Mouse (Mus musculus) heart, adult 2 months (tissue): ENCODE results near the gene Gal3st3. TPM values are rescaled to one million over a fixed set of nuclear protein-coding genes. Genes with fewer than 3 reads are reported as not detected.

Source experiments
- DNase-seq, 2 experiments: peaks; one replicate each; pipeline ENCODE4 v3.0.0; 2021
- H3K27ac ChIP-seq: fragments of 200-600 bp; 2 replicates; pipeline ENCODE4 v1.8.1; 2022
- H3K27me3 ChIP-seq: fragments of 200-500 bp; 2 replicates; pipeline ENCODE4 v1.6.1; 2012; ENCODE audit warnings: mild to moderate bottlenecking, low read length, inconsistent platforms, mixed read lengths; ENCODE audit not compliant: control insufficient read depth, insufficient read depth
- H3K36me3 ChIP-seq: fragments of 200-500 bp; 2 replicates; pipeline ENCODE4 v1.6.1; 2012; ENCODE audit warnings: low read length, inconsistent platforms; ENCODE audit not compliant: control insufficient read depth, insufficient read depth
- H3K4me1 ChIP-seq: fragments of 200-500 bp; 2 replicates; pipeline ENCODE4 v1.6.1; 2011; ENCODE audit warnings: low read length; ENCODE audit not compliant: control insufficient read depth, insufficient read depth
- H3K4me3 ChIP-seq: fragments of 200-600 bp; 2 replicates; pipeline ENCODE4 v1.8.1; 2022
- H3K79me2 ChIP-seq: fragments of 200-500 bp; replicated peaks from 2 replicates; pipeline ENCODE4 v1.6.1; 2012; ENCODE audit warnings: mild to moderate bottlenecking, inconsistent platforms, low read length, moderate library complexity, mixed read lengths; ENCODE audit not compliant: control insufficient read depth, insufficient read depth
- H3K9ac ChIP-seq: fragments of 200-500 bp; 2 replicates; pipeline ENCODE4 v1.6.1; 2012; ENCODE audit warnings: low read depth, mild to moderate bottlenecking, control low read depth, inconsistent platforms, low read length, mixed read lengths
- CTCF ChIP-seq: fragments of 200-600 bp; IDR thresholded peaks from 2 replicates; pipeline ENCODE4 v1.8.1; 2022; ENCODE audit warnings: antibody characterized with exemption, mild to moderate bottlenecking, moderate library complexity
- EP300 ChIP-seq: fragments of 200-500 bp; IDR thresholded peaks from 2 replicates; pipeline ENCODE4 v1.6.1; 2011; ENCODE audit warnings: low read depth, low read length, control low read depth; ENCODE audit not compliant: insufficient read depth
- POLR2A ChIP-seq: fragments of 200-500 bp; IDR thresholded peaks from 2 replicates; pipeline ENCODE4 v1.6.1; 2011; ENCODE audit warnings: mild to moderate bottlenecking, low read depth, low read length, control low read depth; ENCODE audit not compliant: insufficient read depth
- WGBS: fragments of 180-500 bp; shearing (Covaris S2); methylation state at CpG from one replicate; pipeline ENCODE4 v1.1.7; 2018; 5-methylcytosine and 5-hydroxymethylcytosine counted together
- intact Hi-C: fragments of 180-260 bp; cut with DNase I; formaldehyde crosslinking; loops from one replicate; pipeline ENCODE4 v1.15.1; 2025
- polyA plus RNA-seq: library from polyadenylated mRNA; depleted of rRNA; stranded (reverse); fragments of >200 nt; gene quantifications from 2 replicates; pipeline ENCODE4 v1.2.3, GENCODE M21; 2012; rRNA removed
- total RNA-seq, 2 experiments: library from RNA; stranded (reverse); gene quantifications; 2 replicates each; pipeline ENCODE4 v1.2.3; 2021

Gal3st3 gene
- total and polyA plus RNA-seq, 3 experiments = 27.2 to 36.1 (median 29.9) TPM

DNA sequence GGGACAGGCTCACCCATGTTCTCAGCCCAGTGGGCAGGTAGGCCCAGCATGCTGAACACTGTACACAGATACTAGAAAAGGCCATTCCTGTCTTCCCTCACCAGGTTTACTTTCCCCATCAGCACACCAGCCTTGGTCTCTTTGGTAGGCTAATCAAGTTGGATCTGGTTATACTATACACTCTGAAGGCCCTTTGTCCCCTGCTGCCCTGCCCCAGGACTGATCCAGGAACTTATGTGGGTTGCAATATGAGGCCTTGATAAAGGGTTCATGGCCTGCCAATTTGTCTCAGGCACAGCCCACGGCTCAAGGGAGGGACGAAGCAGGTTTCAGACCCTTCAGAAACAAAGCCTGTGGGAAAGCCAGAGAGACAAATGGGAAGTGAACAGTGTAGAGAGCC is 55.5 kb downstream of the Gal3st3 start:
- H3K27me3 ChIP-seq = no peaks in the 10 kb centered on the region
- WGBS = 62% methylated on average over 2 of the region's 2 CpGs
- H3K4me3 ChIP-seq = no peak overlapping the region
- H3K36me3 ChIP-seq = no peaks in the 10 kb centered on the region
- H3K27ac ChIP-seq = no peak overlapping the region
- no peak for DNase-seq
- H3K4me1 ChIP-seq = peaks cover under 1% of the 10 kb centered on the region
- no peak for TF ChIP-seq EP300
- TF ChIP-seq CTCF = no peak
- no peak for TF ChIP-seq POLR2A
- no peak overlapping the region for H3K9ac ChIP-seq
- intact Hi-C loops = no loop called here
- no peaks in the 10 kb centered on the region for H3K79me2 ChIP-seq

DNA sequence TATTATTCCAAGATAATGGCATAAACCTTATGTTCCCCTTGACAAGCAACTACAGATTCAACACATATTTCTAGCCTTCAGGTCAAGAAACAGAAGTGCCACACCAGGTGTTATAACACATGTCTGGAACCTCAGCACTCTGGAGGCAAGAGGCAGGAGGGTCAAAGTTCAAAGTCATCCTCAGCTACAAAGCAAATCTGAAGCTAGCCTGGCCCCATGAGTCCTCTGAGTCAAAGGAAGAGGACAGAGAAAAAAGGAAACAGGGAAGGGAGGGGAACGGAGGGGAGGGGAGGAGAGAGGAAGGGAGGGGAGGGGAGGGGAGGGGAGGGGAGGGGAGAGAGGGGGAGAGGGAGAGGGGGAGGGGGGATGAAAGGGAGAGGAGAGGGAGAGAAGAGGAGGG is 57.9 kb downstream of the Gal3st3 start:
- no peak overlapping the region for H3K27ac ChIP-seq
- H3K4me3 ChIP-seq = no peak overlapping the region
- H3K79me2 ChIP-seq = no peaks in the 10 kb centered on the region
- intact Hi-C loops = no loop called here
- H3K9ac ChIP-seq = no peak overlapping the region
- no peak for TF ChIP-seq POLR2A
- TF ChIP-seq EP300 = no peak
- TF ChIP-seq CTCF = no peak
- H3K36me3 ChIP-seq = no peaks in the 10 kb centered on the region
- WGBS = no CpG with 5 or more reads among the region's 1 CpGs
- H3K4me1 ChIP-seq = no peaks in the 10 kb centered on the region
- no peaks in the 10 kb centered on the region for H3K27me3 ChIP-seq
- no peak for DNase-seq

Other genes with a start within 250 kb of the Gal3st3 start
- 1 to 10 TPM; 1.2 to 1.8 TPM for gene Rin1, start 247.8 kb upstream of the Gal3st3 start, total RNA-seq
- 2.1 and 3.0 TPM in 2 replicates for gene Rin1, start 247.8 kb upstream of the Gal3st3 start, polyA plus RNA-seq
- gene Cd248, start 230.3 kb upstream of the Gal3st3 start, total RNA-seq = 10 to 100 TPM in 1 of 2 experiments, 1 to 10 TPM in 1; 9.3 to 12.2 TPM
- gene Cd248, start 230.3 kb upstream of the Gal3st3 start, polyA plus RNA-seq = 18.1 and 20.0 TPM in 2 replicates
- 1 to 10 TPM; 2.6 to 2.8 TPM for gene Tmem151a, start 212.8 kb upstream of the Gal3st3 start, total RNA-seq
- 1.9 and 3.3 TPM in 2 replicates for gene Tmem151a, start 212.8 kb upstream of the Gal3st3 start, polyA plus RNA-seq
- 100 to 1,000 TPM in 1 of 2 experiments, 10 to 100 TPM in 1; 90.8 to 108 TPM for gene Yif1a, start 209.8 kb upstream of the Gal3st3 start, total RNA-seq
- 242 and 247 TPM in 2 replicates for gene Yif1a, start 209.8 kb upstream of the Gal3st3 start, polyA plus RNA-seq
- not detected for gene Cnih2, start 199.8 kb upstream of the Gal3st3 start, total RNA-seq
- gene Cnih2, start 199.8 kb upstream of the Gal3st3 start, polyA plus RNA-seq = 0.53 and 0.70 TPM in 2 replicates
- gene Rab1b, start 191.3 kb upstream of the Gal3st3 start, total RNA-seq = 100 to 1,000 TPM; 173 to 195 TPM
- 221 and 231 TPM in 2 replicates for gene Rab1b, start 191.3 kb upstream of the Gal3st3 start, polyA plus RNA-seq
- gene Klc2, start 179.8 kb upstream of the Gal3st3 start, total RNA-seq = 10 to 100 TPM; 49.0 to 50.6 TPM
- 56.7 and 57.4 TPM in 2 replicates for gene Klc2, start 179.8 kb upstream of the Gal3st3 start, polyA plus RNA-seq
- gene Pacs1, start 25.2 kb upstream of the Gal3st3 start, total RNA-seq = 10 to 100 TPM; 20.8 to 21.6 TPM
- gene Pacs1, start 25.2 kb upstream of the Gal3st3 start, polyA plus RNA-seq = 25.7 and 28.5 TPM in 2 replicates
- gene Sf3b2, start 2.9 kb upstream of the Gal3st3 start, total RNA-seq = 100 to 1,000 TPM; 103 to 121 TPM
- 83.1 and 94.5 TPM in 2 replicates for gene Sf3b2, start 2.9 kb upstream of the Gal3st3 start, polyA plus RNA-seq
- not detected for gene Catsper1, start 37.4 kb downstream of the Gal3st3 start, total RNA-seq
- gene Catsper1, start 37.4 kb downstream of the Gal3st3 start, polyA plus RNA-seq = 0.16 TPM in 1 of 2 replicates, not detected in the other
- 10 to 100 TPM; 10.9 to 16.8 TPM for gene Cst6, start 51.2 kb downstream of the Gal3st3 start, total RNA-seq
- gene Cst6, start 51.2 kb downstream of the Gal3st3 start, polyA plus RNA-seq = 5.7 and 10.4 TPM in 2 replicates
- 10 to 100 TPM; 16.3 to 19.5 TPM for gene Eif1ad, start 68.4 kb downstream of the Gal3st3 start, total RNA-seq
- 18.5 and 28.1 TPM in 2 replicates for gene Eif1ad, start 68.4 kb downstream of the Gal3st3 start, polyA plus RNA-seq
- gene Banf1, start 68.8 kb downstream of the Gal3st3 start, total RNA-seq = 100 to 1,000 TPM; 113 to 133 TPM
- 148 and 173 TPM in 2 replicates for gene Banf1, start 68.8 kb downstream of the Gal3st3 start, polyA plus RNA-seq
- gene Sart1, start 90.4 kb downstream of the Gal3st3 start, total RNA-seq = 10 to 100 TPM; 47.3 to 51.8 TPM
- 10.6 and 22.1 TPM in 2 replicates for gene Sart1, start 90.4 kb downstream of the Gal3st3 start, polyA plus RNA-seq
- gene Tsga10ip, start 104.2 kb downstream of the Gal3st3 start, total RNA-seq = under 1 TPM; 0.39 to 0.52 TPM
- gene Tsga10ip, start 104.2 kb downstream of the Gal3st3 start, polyA plus RNA-seq = 0.08 TPM in 1 of 2 replicates, not detected in the other
- 100 to 1,000 TPM; 278 to 344 TPM for gene Drap1, start 126.6 kb downstream of the Gal3st3 start, total RNA-seq
- gene Drap1, start 126.6 kb downstream of the Gal3st3 start, polyA plus RNA-seq = 175 and 189 TPM in 2 replicates
- gene AI837181, start 126.8 kb downstream of the Gal3st3 start, total RNA-seq = 10 to 100 TPM; 32.9 TPM
- gene AI837181, start 126.8 kb downstream of the Gal3st3 start, polyA plus RNA-seq = 55.4 and 59.5 TPM in 2 replicates
- gene Fosl1, start 149.2 kb downstream of the Gal3st3 start, total RNA-seq = not detected
- gene Fosl1, start 149.2 kb downstream of the Gal3st3 start, polyA plus RNA-seq = 0.12 TPM in 1 of 2 replicates, not detected in the other
- gene Ccdc85b, start 159.6 kb downstream of the Gal3st3 start, total RNA-seq = 1 to 10 TPM; 6.3 to 9.7 TPM
- 5.9 and 6.1 TPM in 2 replicates for gene Ccdc85b, start 159.6 kb downstream of the Gal3st3 start, polyA plus RNA-seq
- gene Fibp, start 162.3 kb downstream of the Gal3st3 start, total RNA-seq = 10 to 100 TPM; 47.1 to 52.9 TPM
- gene Fibp, start 162.3 kb downstream of the Gal3st3 start, polyA plus RNA-seq = 85.6 and 88.3 TPM in 2 replicates
- under 1 TPM; 0.32 to 0.42 TPM for gene Ctsw, start 170.2 kb downstream of the Gal3st3 start, total RNA-seq
- gene Ctsw, start 170.2 kb downstream of the Gal3st3 start, polyA plus RNA-seq = 0.67 and 2.0 TPM in 2 replicates
- 10 to 100 TPM in 1 of 2 experiments, 1 to 10 TPM in 1; 8.2 to 10.3 TPM for gene Efemp2, start 175.6 kb downstream of the Gal3st3 start, total RNA-seq
- 33.6 and 36.3 TPM in 2 replicates for gene Efemp2, start 175.6 kb downstream of the Gal3st3 start, polyA plus RNA-seq
- 10 to 100 TPM; 18.6 to 21.6 TPM for gene Mus81, start 190.1 kb downstream of the Gal3st3 start, total RNA-seq
- 36.4 and 38.6 TPM in 2 replicates for gene Mus81, start 190.1 kb downstream of the Gal3st3 start, polyA plus RNA-seq
- gene Cfl1, start 192.1 kb downstream of the Gal3st3 start, total RNA-seq = 100 to 1,000 TPM; 169 to 194 TPM
- 160 and 206 TPM in 2 replicates for gene Cfl1, start 192.1 kb downstream of the Gal3st3 start, polyA plus RNA-seq
- gene 1700020D05Rik, start 205.5 kb downstream of the Gal3st3 start, total RNA-seq = under 1 TPM; 0.82 to 0.89 TPM
- 0.70 and 0.85 TPM in 2 replicates for gene 1700020D05Rik, start 205.5 kb downstream of the Gal3st3 start, polyA plus RNA-seq
- gene Snx32, start 212.2 kb downstream of the Gal3st3 start, total RNA-seq = 1 to 10 TPM; 3.9 to 5.2 TPM
- gene Snx32, start 212.2 kb downstream of the Gal3st3 start, polyA plus RNA-seq = 11.4 and 13.0 TPM in 2 replicates